Mouse (Mus musculus) intestine, embryonic 15.5 days (tissue): Measurements from ENCODE around the gene Klhdc4. TPM values are rescaled to one million over a fixed set of nuclear protein-coding genes. Genes with fewer than 3 reads are reported as not detected.

Source experiments
- ATAC-seq: fragments of 200-750 bp; cut with Nextera tagmentation; 2 replicates; pipeline ENCODE4 v1.8.0; 2017; ENCODE audit warnings: moderate TSS enrichment, moderate library complexity
- H3K27ac ChIP-seq: fragments of 300-500 bp; sonication (generic); 2 replicates; pipeline ENCODE4 v1.5.1; 2015; ENCODE audit warnings: mild to moderate bottlenecking, inconsistent platforms
- H3K27me3 ChIP-seq: fragments of 300-500 bp; sonication (generic); replicated peaks from 2 replicates; pipeline ENCODE4 v1.6.1; 2015; ENCODE audit warnings: inconsistent platforms
- H3K36me3 ChIP-seq: fragments of 300-500 bp; sonication (generic); 2 replicates; pipeline ENCODE4 v1.6.1; 2015; ENCODE audit warnings: inconsistent platforms
- H3K4me1 ChIP-seq: fragments of 300-500 bp; sonication (generic); replicated peaks from 2 replicates; pipeline ENCODE4 v1.6.1; 2015; ENCODE audit warnings: inconsistent platforms
- H3K4me2 ChIP-seq: fragments of 300-500 bp; sonication (generic); replicated peaks from 2 replicates; pipeline ENCODE4 v1.6.1; 2015; ENCODE audit warnings: mild to moderate bottlenecking, inconsistent platforms
- H3K4me3 ChIP-seq: fragments of 300-500 bp; sonication (generic); replicated peaks from 2 replicates; pipeline ENCODE4 v1.5.1; 2015; ENCODE audit warnings: inconsistent platforms
- H3K9ac ChIP-seq: fragments of 300-500 bp; sonication (generic); 2 replicates; pipeline ENCODE4 v1.6.1; 2015; ENCODE audit warnings: inconsistent platforms
- H3K9me3 ChIP-seq: fragments of 300-500 bp; sonication (generic); 2 replicates; pipeline ENCODE4 v1.6.1; 2016; ENCODE audit warnings: inconsistent platforms
- WGBS: fragments of 180-500 bp; shearing (Covaris S2); methylation state at CpG from one replicate; pipeline ENCODE4 v1.1.7; 2015; 5-methylcytosine and 5-hydroxymethylcytosine counted together
- polyA plus RNA-seq: library from polyadenylated mRNA; unstranded; fragments of >200 nt; fragmentation: Nextera tagmentation; extraction: Ambion mirVana; gene quantifications from 2 replicates; pipeline ENCODE4 v1.2.1, GENCODE M21; 2015

Klhdc4 gene
- polyA plus RNA-seq, 1 experiment from 2014 or later, result 33.6 TPM

DNA sequence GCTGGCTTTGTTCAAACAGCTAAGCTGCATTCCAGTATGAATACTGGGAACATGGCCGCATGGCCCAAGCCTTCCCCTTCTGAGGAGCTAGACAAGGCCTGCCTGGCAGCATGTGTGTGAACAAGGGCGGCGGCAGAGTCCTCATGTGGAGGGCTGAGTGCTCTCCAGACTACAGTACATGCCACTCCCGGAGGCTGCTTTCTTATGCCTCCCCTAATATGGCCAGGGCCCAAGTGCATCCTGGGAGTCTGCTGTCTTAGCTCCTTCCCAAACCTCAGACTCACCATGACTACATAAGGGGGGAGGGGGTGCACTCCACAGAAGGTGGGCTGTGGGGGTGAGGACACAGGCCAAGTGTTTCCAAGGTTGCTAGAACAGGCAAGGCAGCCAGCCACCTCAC lies 36.7 kb downstream of the Klhdc4 start:
- no peaks in the 10 kb centered on the region for H3K27me3 ChIP-seq
- H3K27ac ChIP-seq, result no peak overlapping the region
- 0 out of 2 replicates have a peak, but pooled peaks have one; percentile 30 for ATAC-seq
- H3K9me3 ChIP-seq, result no peaks in the 10 kb centered on the region
- peaks cover 7% of the 10 kb centered on the region; the same call in 1 of the 2 replicates for H3K4me1 ChIP-seq
- no peak overlapping the region for H3K4me2 ChIP-seq
- H3K36me3 ChIP-seq, result 0 out of 2 replicates have a peak, but pooled peaks cover 2% of the 10 kb centered on the region
- no peak overlapping the region for H3K4me3 ChIP-seq
- 61% methylated on average over 4 of the region's 4 CpGs for whole genome bisulfite sequencing
- no peak overlapping the region for H3K9ac ChIP-seq

DNA sequence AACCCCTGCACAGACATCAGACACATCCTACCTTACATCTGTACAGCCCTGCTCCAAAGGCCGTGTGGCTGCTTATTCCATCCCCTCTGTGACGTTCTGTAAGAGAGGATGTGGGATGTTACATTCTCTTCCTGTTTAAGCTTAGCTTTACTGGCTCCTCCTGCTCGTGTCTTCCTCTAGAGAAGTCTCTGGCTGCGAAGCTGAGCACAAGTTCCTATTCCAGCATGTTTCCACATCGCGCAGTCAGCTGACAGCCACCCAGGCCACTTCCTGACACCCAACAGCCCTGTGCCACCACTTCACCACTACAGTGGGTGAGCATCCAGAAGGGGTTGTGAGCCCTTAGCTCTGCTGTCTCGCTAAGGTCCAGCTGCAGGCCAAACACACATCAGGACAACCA lies 37.2 kb downstream of the Klhdc4 start:
- Histone ChIP-seq H3K4me3 (no peak overlapping the region), H3K27me3 (no peaks in the 10 kb centered on the region), H3K4me1 (peaks cover 7% of the 10 kb centered on the region; the same call in 1 of the 2 replicates), H3K4me2 (no peak overlapping the region), H3K9ac (no peak overlapping the region), H3K36me3 (0 out of 2 replicates have a peak, but pooled peaks cover 2% of the 10 kb centered on the region), H3K27ac (no peak overlapping the region), H3K9me3 (no peaks in the 10 kb centered on the region)
- WGBS, result 62% methylated on average over 7 of the region's 7 CpGs
- ATAC-seq, result no peak

- no peaks in the 10 kb centered on the region for H3K9me3 ChIP-seq
- peaks cover 7% of the 10 kb centered on the region; the same call in 1 of the 2 replicates for H3K4me1 ChIP-seq
- H3K4me3 ChIP-seq, result no peak overlapping the region
- H3K4me2 ChIP-seq, result no peak overlapping the region
- no peak for ATAC-seq
- no peaks in the 10 kb centered on the region for H3K36me3 ChIP-seq
- 82% methylated on average over 8 of the region's 8 CpGs for WGBS
- H3K9ac ChIP-seq, result no peak overlapping the region
- peaks cover 5% of the 10 kb centered on the region; the same call in 1 of the 2 replicates for H3K27me3 ChIP-seq
- no peak overlapping the region for H3K27ac ChIP-seq
Measured at GRCm38 (mm10) chr8:121788786-121789185, 40.6 kb downstream of the Klhdc4 start.

GRCm38 (mm10) chr8:121786542-121786941 lies 42.8 kb downstream of the Klhdc4 start:
- Histone ChIP-seq H3K27ac (no peak overlapping the region), H3K4me3 (no peak overlapping the region), H3K36me3 (no peaks in the 10 kb centered on the region), H3K27me3 (peaks cover 5% of the 10 kb centered on the region; the same call in 1 of the 2 replicates), H3K9me3 (no peaks in the 10 kb centered on the region), H3K9ac (no peak overlapping the region), H3K4me2 (no peak overlapping the region), H3K4me1 (no peaks in the 10 kb centered on the region)
- no peak for ATAC-seq
- 47% methylated on average over 10 of the region's 10 CpGs for WGBS

DNA sequence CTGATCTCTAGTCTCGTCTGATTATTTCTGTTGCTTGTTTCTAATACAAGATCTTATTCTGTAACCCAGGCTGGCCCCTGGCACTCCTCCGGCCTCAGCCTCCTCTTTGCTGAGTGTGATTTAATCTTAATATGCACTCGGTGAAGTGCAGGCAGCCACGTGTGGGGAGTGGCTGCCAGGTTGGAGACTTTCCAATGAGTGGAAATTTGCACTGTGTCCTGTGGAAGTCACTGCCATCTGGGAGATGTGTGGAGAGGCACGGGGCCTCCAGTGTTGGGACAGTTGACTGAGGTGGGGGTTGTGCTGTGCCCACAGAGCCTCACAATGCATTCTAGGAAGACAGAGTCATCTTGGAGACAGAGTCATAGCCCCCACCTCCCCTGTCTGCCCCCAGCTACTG lies 46.9 kb downstream of the Klhdc4 start:
- 63% methylated on average over 5 of the region's 5 CpGs for WGBS
- H3K27me3 ChIP-seq, result peaks cover 5% of the 10 kb centered on the region; the same call in 1 of the 2 replicates
- H3K9me3 ChIP-seq, result no peaks in the 10 kb centered on the region
- no peak overlapping the region for H3K4me3 ChIP-seq
- no peak for ATAC-seq
- no peak overlapping the region for H3K4me2 ChIP-seq
- no peaks in the 10 kb centered on the region for H3K4me1 ChIP-seq
- no peaks in the 10 kb centered on the region for H3K36me3 ChIP-seq
- no peak overlapping the region for H3K27ac ChIP-seq
- H3K9ac ChIP-seq, result no peak overlapping the region

- H3K36me3 ChIP-seq, result no peaks in the 10 kb centered on the region
- WGBS, result 86% methylated on average over 12 of the region's 12 CpGs
- no peak overlapping the region for H3K9ac ChIP-seq
- no peaks in the 10 kb centered on the region for H3K27me3 ChIP-seq
- no peaks in the 10 kb centered on the region for H3K9me3 ChIP-seq
- no peak overlapping the region for H3K27ac ChIP-seq
- no peak overlapping the region for H3K4me3 ChIP-seq
- H3K4me2 ChIP-seq, result no peak overlapping the region
- no peaks in the 10 kb centered on the region for H3K4me1 ChIP-seq
- ATAC-seq, result no peak
Measured at GRCm38 (mm10) chr8:121773876-121774275, 55.5 kb downstream of the Klhdc4 start.

DNA sequence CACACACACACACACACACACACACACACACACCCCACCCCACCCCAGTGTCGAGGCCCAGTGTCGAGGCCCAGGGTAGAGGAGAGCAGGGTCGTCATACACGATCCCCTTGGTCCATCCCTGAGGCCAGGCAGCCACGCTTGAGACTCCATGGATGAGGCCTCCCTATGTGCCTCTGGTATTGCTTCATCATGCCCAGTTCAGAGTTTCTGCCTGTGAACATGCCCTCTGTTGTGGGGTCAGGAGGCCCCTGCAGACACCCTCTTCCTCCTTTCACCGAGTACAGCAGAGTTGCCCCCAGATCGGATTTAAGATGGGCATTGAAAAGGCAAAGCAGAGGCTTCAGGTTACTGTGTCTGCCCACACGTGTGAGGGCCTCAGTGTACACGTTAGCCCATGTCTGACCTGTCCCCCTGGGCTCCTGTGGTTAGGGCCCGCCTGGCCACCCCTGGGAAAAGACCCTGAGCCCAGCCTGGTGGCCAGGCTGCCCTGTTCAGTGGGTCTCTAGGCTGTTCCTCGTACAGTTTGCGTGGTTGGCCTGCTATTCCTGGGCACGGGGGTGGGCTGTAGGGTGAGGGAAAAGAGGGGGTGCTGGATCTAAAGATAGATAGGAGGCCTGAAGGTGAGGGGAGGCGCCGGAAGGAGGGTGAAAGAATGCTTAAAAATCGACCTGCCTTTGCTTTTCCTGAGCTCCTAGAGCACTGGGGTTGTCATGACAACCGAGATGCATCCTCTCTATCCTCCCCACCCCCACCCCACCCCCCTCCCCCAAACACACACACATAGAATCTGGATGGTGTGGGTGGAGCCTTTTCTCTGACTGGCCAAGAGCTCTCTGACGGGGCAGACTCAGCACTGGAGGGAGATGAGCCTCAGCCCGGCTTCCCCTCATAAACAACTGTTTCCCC lies 58.3 kb downstream of the Klhdc4 start:
- ATAC-seq, result no peak

DNA sequence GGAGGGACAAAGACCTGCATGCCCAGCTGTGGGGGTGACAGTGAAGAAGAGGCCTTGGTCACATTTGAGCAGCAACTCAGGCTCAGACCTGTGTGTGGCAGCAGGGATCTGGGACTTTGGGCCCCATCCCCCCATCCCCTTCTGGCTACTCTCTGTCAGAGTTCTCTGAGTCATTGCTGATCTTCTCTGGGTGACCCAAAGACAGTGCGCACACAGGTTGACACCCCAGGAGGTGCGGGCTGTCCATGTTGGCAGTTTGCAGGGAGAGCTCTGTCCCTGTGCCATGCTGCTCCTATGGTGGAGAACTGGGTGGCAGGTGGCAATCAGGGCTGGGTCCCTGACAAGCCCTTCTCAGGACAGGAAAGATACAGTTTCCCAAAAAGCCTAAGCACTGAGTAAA lies 59.7 kb downstream of the Klhdc4 start:
- Histone ChIP-seq H3K9ac (no peak overlapping the region), H3K9me3 (no peaks in the 10 kb centered on the region), H3K27ac (no peak overlapping the region), H3K4me1 (no peaks in the 10 kb centered on the region), H3K4me2 (no peak overlapping the region), H3K36me3 (no peaks in the 10 kb centered on the region), H3K27me3 (no peaks in the 10 kb centered on the region), H3K4me3 (no peak overlapping the region)
- ATAC-seq, result no peak
- 90% methylated on average over 2 of the region's 2 CpGs for WGBS

More for the DNA sequence above, 58.3 kb downstream of the Klhdc4 start:
- Histone ChIP-seq H3K4me3 (no peak overlapping the region), H3K27me3 (no peaks in the 10 kb centered on the region), H3K4me2 (no peak overlapping the region), H3K27ac (no peak overlapping the region), H3K9ac (no peak overlapping the region), H3K4me1 (no peaks in the 10 kb centered on the region), H3K36me3 (no peaks in the 10 kb centered on the region), H3K9me3 (no peaks in the 10 kb centered on the region)
- WGBS, result 33% methylated on average over 19 of the region's 19 CpGs

DNA sequence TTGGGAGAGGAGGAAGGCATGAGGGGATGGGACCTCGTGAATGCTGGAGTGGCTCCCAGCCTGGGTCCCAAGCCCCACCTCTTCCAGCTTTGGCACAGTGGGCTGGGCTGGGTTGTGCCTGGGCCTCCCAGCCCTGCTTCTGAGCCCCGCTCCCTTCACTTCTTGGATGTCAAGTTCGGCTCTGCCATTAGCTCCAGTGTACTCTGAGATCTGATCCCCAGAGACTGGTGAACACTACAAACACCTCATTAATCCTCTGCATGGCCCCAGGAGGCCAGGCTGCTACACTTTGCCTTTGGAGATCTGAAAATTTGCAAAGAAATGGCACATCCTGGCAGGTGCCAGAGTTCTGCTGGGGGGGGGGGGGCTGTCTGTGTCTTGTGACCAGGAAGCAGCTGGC lies 60.3 kb downstream of the Klhdc4 start:
- no peak overlapping the region for H3K9ac ChIP-seq
- ATAC-seq, result no peak
- 69% methylated on average over 3 of the region's 3 CpGs for WGBS

DNA sequence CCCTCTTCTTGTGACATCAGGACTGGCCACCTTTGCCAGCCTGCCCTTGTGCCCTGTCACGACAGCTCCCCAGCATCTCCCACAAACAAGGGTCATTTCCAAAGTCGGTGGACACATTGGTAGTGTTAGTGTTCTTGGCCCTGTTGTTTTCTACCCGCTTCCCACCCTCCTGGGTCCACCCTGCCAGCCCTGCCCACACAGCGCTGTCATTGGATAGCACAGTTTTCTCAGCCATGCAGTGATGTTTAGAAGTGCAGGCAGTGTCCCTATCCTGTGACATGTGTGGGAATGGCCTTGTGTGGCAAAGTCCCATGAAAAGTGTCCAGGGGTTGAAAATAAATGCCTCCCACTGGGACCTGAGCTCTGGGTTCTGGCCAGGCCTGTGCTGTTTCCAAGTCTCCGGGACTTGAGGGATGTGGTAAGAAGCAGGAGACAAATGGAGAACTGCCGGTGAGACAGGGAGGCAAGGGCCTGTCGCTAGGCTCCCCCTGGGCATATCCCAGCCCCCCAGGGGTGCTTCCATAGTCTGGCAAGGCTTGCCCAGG lies 63.7 kb downstream of the Klhdc4 start:
- 74% methylated on average over 7 of the region's 7 CpGs for WGBS
- Histone ChIP-seq H3K9ac (no peak overlapping the region), H3K4me3 (no peak overlapping the region), H3K27me3 (no peaks in the 10 kb centered on the region), H3K4me2 (no peak overlapping the region), H3K4me1 (no peaks in the 10 kb centered on the region), H3K36me3 (no peaks in the 10 kb centered on the region), H3K27ac (no peak overlapping the region), H3K9me3 (no peaks in the 10 kb centered on the region)
- ATAC-seq, result no peak

More for the DNA sequence above, 60.3 kb downstream of the Klhdc4 start:
- Histone ChIP-seq H3K27ac (no peak overlapping the region), H3K9me3 (no peaks in the 10 kb centered on the region), H3K4me1 (no peaks in the 10 kb centered on the region), H3K36me3 (no peaks in the 10 kb centered on the region), H3K4me2 (no peak overlapping the region), H3K4me3 (no peak overlapping the region), H3K27me3 (no peaks in the 10 kb centered on the region)

- no peak overlapping the region for H3K4me3 ChIP-seq
- H3K9ac ChIP-seq, result no peak overlapping the region
- no peaks in the 10 kb centered on the region for H3K27me3 ChIP-seq
- H3K36me3 ChIP-seq, result no peaks in the 10 kb centered on the region
- no peaks in the 10 kb centered on the region for H3K4me1 ChIP-seq
- no peak overlapping the region for H3K27ac ChIP-seq
- ATAC-seq, result no peak
- H3K4me2 ChIP-seq, result no peak overlapping the region
- no peaks in the 10 kb centered on the region for H3K9me3 ChIP-seq
- 68% methylated on average over 9 of the region's 9 CpGs for WGBS
Measured at GRCm38 (mm10) chr8:121763700-121764013, 65.7 kb downstream of the Klhdc4 start.

- 50% methylated on average over 7 of the region's 7 CpGs for WGBS
- Histone ChIP-seq H3K4me3 (no peak overlapping the region), H3K27ac (no peak overlapping the region), H3K9me3 (no peaks in the 10 kb centered on the region), H3K4me1 (no peaks in the 10 kb centered on the region), H3K4me2 (no peak overlapping the region), H3K9ac (no peak overlapping the region), H3K27me3 (no peaks in the 10 kb centered on the region), H3K36me3 (no peaks in the 10 kb centered on the region)
- no peak for ATAC-seq
Measured at GRCm38 (mm10) chr8:121762999-121763699, 66.2 kb downstream of the Klhdc4 start.
